Mouse (Mus musculus) stomach, embryonic 15.5 days (tissue): ENCODE results near the gene Azin2. TPM values are rescaled to one million over a fixed set of nuclear protein-coding genes. Genes with fewer than 3 reads are reported as not detected.

Experiments used
- ATAC-seq: fragments of 200-750 bp; cut with Nextera tagmentation; 2 replicates; pipeline ENCODE4 v1.8.0; 2017; ENCODE audit warnings: low read depth, moderate number of reproducible peaks, moderate TSS enrichment; ENCODE audit not compliant: insufficient read depth, low FRiP score
- H3K27ac ChIP-seq: fragments of 300-500 bp; sonication (generic); 2 replicates; pipeline ENCODE4 v1.5.1; 2015; ENCODE audit warnings: mild to moderate bottlenecking, inconsistent platforms
- H3K27me3 ChIP-seq: fragments of 300-500 bp; sonication (generic); replicated peaks from 2 replicates; pipeline ENCODE4 v1.6.1; 2015; ENCODE audit warnings: inconsistent platforms
- H3K36me3 ChIP-seq: fragments of 300-500 bp; sonication (generic); 2 replicates; pipeline ENCODE4 v1.6.1; 2015; ENCODE audit warnings: inconsistent platforms
- H3K4me1 ChIP-seq: fragments of 300-500 bp; sonication (generic); 2 replicates; pipeline ENCODE4 v1.6.1; 2015; ENCODE audit warnings: inconsistent platforms
- H3K4me2 ChIP-seq: fragments of 300-500 bp; sonication (generic); 2 replicates; pipeline ENCODE4 v1.6.1; 2015; ENCODE audit warnings: mild to moderate bottlenecking, inconsistent platforms
- H3K4me3 ChIP-seq: fragments of 300-500 bp; sonication (generic); replicated peaks from 2 replicates; pipeline ENCODE4 v1.5.1; 2015; ENCODE audit warnings: inconsistent platforms
- H3K9ac ChIP-seq: fragments of 300-500 bp; sonication (generic); 2 replicates; pipeline ENCODE4 v1.6.1; 2015; ENCODE audit warnings: inconsistent platforms
- H3K9me3 ChIP-seq: fragments of 300-500 bp; sonication (generic); 2 replicates; pipeline ENCODE4 v1.6.1; 2016; ENCODE audit warnings: inconsistent platforms
- WGBS: fragments of 180-500 bp; shearing (Covaris S2); methylation state at CpG from one replicate; pipeline ENCODE4 v1.1.7; 2015; 5-methylcytosine and 5-hydroxymethylcytosine counted together
- polyA plus RNA-seq: library from polyadenylated mRNA; unstranded; fragments of >200 nt; fragmentation: Nextera tagmentation; extraction: Ambion mirVana; gene quantifications from 2 replicates; pipeline ENCODE4 v1.2.1, GENCODE M21; 2015

The Azin2 gene
- polyA plus RNA-seq, 1 experiment from 2014 or later = 18.4 TPM

DNA sequence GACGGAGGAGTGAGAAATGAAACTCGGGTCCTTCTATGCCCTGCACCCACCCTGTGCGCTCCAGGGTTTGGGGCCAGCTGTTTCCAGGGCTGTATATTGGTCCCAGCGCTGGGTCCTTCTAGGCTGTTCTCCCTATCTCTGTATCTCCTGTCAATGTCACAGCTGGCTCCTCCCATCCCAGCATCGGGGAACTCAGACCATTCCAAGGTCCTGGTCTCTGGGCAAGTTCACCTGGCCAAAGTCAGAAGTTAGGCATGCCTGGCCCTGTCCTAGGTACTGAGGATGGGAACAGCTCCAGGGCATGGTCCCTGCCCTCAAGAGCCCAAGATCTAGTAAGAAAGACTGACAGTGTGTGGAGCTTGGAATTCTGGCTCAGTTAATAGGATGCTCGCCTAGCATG, 70.5 kb downstream of the Azin2 start:
- Histone ChIP-seq H3K36me3 (no peaks in the 10 kb centered on the region), H3K27me3 (no peaks in the 10 kb centered on the region), H3K9me3 (no peaks in the 10 kb centered on the region), H3K4me2 (no peak overlapping the region), H3K4me3 (no peak overlapping the region), H3K9ac (no peak overlapping the region), H3K27ac (no peak overlapping the region), H3K4me1 (peaks cover 3% of the 10 kb centered on the region; the same call in 1 of the 2 replicates)
- WGBS = 79% methylated on average over 6 of the region's 6 CpGs
- ATAC-seq = no peak

- Histone ChIP-seq H3K27ac (no peak overlapping the region), H3K4me3 (no peak overlapping the region), H3K9ac (no peak overlapping the region), H3K4me1 (peaks cover 4% of the 10 kb centered on the region; the same call in 1 of the 2 replicates), H3K27me3 (0 out of 2 replicates have a peak, but pooled peaks cover 2% of the 10 kb centered on the region), H3K9me3 (no peaks in the 10 kb centered on the region), H3K36me3 (no peaks in the 10 kb centered on the region), H3K4me2 (no peak overlapping the region)
- 22% methylated on average over 1 of the region's 1 CpGs for WGBS
- no peak; the same call in 1 of the 2 replicates for ATAC-seq
Observed at GRCm38 (mm10) chr4:128891157-128891556, 71.1 kb downstream of the Azin2 start.

DNA sequence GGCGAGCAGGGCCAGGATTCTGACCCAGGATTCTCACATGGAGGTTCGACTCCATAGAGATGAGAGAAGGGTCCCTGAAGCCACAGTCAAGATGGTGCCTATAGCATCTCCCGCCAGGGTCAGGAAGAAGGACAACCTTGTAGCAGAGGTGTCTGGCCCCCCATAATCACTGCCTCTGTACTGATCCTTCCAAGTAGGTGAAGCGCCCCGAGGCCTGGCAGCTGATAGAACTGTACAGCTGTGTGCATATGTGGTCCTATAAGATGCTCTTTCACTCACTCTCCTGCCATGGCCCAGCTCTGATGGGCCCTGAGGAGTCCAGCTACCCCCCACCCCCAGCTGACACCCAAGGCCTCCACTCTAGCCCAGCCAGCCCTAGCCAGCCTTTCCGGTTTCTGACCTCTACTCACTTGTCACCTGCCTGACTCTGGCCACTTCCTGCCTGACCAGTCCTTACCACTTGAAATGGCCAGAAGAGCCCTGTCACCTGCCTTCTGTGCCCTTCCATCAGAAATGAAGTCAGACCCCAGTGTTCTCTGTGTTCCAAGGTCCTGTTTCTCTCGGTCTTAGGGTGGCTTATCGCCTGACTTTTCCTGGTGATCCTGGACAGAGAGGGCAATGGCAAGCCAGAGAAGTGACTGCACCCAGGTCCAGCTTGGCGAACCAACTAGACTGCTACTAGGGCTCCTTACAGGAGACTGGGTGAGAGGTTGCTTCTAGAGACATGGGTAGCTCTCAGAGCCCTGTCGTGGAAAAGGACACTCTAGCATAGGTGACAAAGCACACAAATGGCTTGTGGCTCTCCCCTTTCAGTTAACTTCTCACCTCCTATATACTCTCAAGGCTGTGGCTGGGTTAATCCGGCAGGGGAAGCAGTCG, 72.3 kb downstream of the Azin2 start:
- no peak overlapping the region for H3K4me3 ChIP-seq
- peaks cover 4% of the 10 kb centered on the region; the same call in 1 of the 2 replicates for H3K4me1 ChIP-seq
- no peak overlapping the region for H3K27ac ChIP-seq
- ATAC-seq = no peak; the same call in 1 of the 2 replicates
- H3K9ac ChIP-seq = no peak overlapping the region
- 0 out of 2 replicates have a peak, but pooled peaks cover 2% of the 10 kb centered on the region for H3K27me3 ChIP-seq
- 77% methylated on average over 12 of the region's 12 CpGs for WGBS
- H3K36me3 ChIP-seq = no peaks in the 10 kb centered on the region
- no peaks in the 10 kb centered on the region for H3K9me3 ChIP-seq
- no peak overlapping the region for H3K4me2 ChIP-seq

DNA sequence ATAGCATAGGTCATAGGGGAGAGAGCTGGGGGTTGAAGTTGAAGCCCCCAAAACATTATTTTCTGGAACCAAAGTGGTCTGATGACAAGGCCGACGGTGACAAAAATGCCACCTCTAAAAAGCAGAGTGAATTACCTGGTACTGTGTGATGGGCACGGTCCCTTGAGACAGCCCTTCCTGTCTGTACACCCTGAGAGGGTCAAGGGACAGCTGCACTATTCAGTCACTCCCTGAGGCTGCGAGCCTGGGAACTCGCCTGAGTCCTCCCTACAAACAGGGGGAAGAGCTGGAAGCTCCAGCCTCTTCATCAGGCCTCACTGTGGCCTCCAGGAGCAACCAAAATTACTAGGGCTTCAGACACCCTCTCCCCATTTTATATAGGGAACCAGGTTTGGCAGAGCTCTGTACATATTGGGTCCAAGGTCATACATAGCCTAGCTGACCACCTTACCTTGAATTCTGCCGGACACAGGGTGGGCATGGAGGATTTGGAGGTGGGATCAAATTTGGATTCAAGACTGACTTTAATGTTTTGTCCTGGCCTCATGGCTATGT, 73.7 kb downstream of the Azin2 start:
- Histone ChIP-seq H3K36me3 (no peaks in the 10 kb centered on the region), H3K4me3 (no peak overlapping the region), H3K9me3 (no peaks in the 10 kb centered on the region), H3K27me3 (0 out of 2 replicates have a peak, but pooled peaks cover 2% of the 10 kb centered on the region), H3K27ac (no peak overlapping the region), H3K4me1 (peaks cover 8% of the 10 kb centered on the region; the same call in 1 of the 2 replicates), H3K9ac (no peak overlapping the region), H3K4me2 (no peak overlapping the region)
- 83% methylated on average over 6 of the region's 6 CpGs for WGBS
- no peak for ATAC-seq

GRCm38 (mm10) chr4:128887641-128888091, 74.6 kb downstream of the Azin2 start:
- ATAC-seq = no peak
- no peak overlapping the region for H3K4me3 ChIP-seq
- no peak overlapping the region for H3K27ac ChIP-seq
- 69% methylated on average over 9 of the region's 9 CpGs for WGBS
- no peak overlapping the region for H3K9ac ChIP-seq
- no peaks in the 10 kb centered on the region for H3K36me3 ChIP-seq
- 0 out of 2 replicates have a peak, but pooled peaks cover 2% of the 10 kb centered on the region for H3K27me3 ChIP-seq
- H3K4me1 ChIP-seq = peaks cover 10% of the 10 kb centered on the region; the same call in 1 of the 2 replicates
- no peak overlapping the region for H3K4me2 ChIP-seq
- no peaks in the 10 kb centered on the region for H3K9me3 ChIP-seq

GRCm38 (mm10) chr4:128887026-128887425, 75.2 kb downstream of the Azin2 start:
- no peak overlapping the region for H3K4me2 ChIP-seq
- H3K4me1 ChIP-seq = peaks cover 10% of the 10 kb centered on the region; the same call in 1 of the 2 replicates
- no peak for ATAC-seq
- 65% methylated on average over 10 of the region's 10 CpGs for WGBS
- H3K9me3 ChIP-seq = no peaks in the 10 kb centered on the region
- H3K27me3 ChIP-seq = 0 out of 2 replicates have a peak, but pooled peaks cover 2% of the 10 kb centered on the region
- no peaks in the 10 kb centered on the region for H3K36me3 ChIP-seq
- H3K27ac ChIP-seq = no peak overlapping the region
- H3K4me3 ChIP-seq = no peak overlapping the region
- no peak overlapping the region for H3K9ac ChIP-seq

- Histone ChIP-seq H3K4me2 (no peak overlapping the region), H3K4me3 (no peak overlapping the region), H3K27me3 (0 out of 2 replicates have a peak, but pooled peaks cover 2% of the 10 kb centered on the region), H3K27ac (no peak overlapping the region), H3K9me3 (no peaks in the 10 kb centered on the region), H3K4me1 (peaks cover 10% of the 10 kb centered on the region; the same call in 1 of the 2 replicates), H3K9ac (no peak overlapping the region), H3K36me3 (no peaks in the 10 kb centered on the region)
- no peak for ATAC-seq
- WGBS = 41% methylated on average over 5 of the region's 5 CpGs
Observed at GRCm38 (mm10) chr4:128886571-128886970, 75.7 kb downstream of the Azin2 start.

DNA sequence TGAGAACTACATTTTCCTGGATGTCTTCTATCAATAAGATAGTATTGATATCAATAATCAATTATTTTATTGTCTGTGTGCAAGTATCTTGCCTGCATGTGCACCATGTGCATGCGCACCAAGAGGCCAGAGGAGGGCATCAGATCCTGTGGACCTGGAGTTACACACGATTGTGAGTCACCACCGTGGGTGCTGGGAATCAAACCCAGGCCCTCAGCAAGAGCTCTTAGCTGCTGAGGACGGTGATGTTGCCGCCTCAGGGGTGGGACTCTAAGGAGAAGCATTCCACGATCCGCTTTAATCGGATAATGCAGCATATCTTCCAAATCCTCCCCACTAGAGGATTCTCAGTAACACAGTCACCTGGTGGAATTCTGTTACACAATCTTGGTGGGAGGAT, 76.7 kb downstream of the Azin2 start:
- WGBS = 96% methylated on average over 8 of the region's 8 CpGs
- Histone ChIP-seq H3K4me3 (no peak overlapping the region), H3K27me3 (0 out of 2 replicates have a peak, but pooled peaks cover 2% of the 10 kb centered on the region), H3K27ac (no peak overlapping the region), H3K4me1 (peaks cover 10% of the 10 kb centered on the region; the same call in 1 of the 2 replicates), H3K4me2 (no peak overlapping the region), H3K9me3 (no peaks in the 10 kb centered on the region), H3K36me3 (no peaks in the 10 kb centered on the region), H3K9ac (no peak overlapping the region)
- no peak for ATAC-seq

DNA sequence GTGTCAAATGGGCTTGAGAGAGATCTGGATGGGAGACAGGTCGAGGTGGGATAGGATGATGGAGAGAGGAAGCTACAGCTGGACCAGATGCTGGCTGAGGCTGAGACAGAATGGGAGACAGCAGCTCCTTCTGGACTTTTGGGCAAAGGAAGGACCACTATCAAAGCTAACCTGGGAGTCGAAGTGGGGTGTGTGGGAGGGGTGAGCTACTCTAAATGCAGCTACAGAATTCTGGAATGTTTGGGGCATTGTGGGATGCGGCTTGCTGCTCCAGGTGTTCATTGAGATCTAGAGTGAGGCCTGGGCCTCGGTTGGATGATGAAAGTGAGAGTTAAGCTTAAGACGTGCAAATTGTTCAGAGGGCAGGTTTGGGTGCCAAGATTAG, 77.5 kb downstream of the Azin2 start:
- Histone ChIP-seq H3K27ac (no peak overlapping the region), H3K4me3 (peak overlapping the region; percentile 72), H3K4me2 (peak overlapping the region; percentile 100), H3K27me3 (0 out of 2 replicates have a peak, but pooled peaks cover 2% of the 10 kb centered on the region), H3K4me1 (peaks cover 10% of the 10 kb centered on the region; the same call in 1 of the 2 replicates), H3K36me3 (no peaks in the 10 kb centered on the region), H3K9me3 (no peaks in the 10 kb centered on the region), H3K9ac (no peak overlapping the region)
- no peak for ATAC-seq
- WGBS = 41% methylated on average over 5 of the region's 5 CpGs

DNA sequence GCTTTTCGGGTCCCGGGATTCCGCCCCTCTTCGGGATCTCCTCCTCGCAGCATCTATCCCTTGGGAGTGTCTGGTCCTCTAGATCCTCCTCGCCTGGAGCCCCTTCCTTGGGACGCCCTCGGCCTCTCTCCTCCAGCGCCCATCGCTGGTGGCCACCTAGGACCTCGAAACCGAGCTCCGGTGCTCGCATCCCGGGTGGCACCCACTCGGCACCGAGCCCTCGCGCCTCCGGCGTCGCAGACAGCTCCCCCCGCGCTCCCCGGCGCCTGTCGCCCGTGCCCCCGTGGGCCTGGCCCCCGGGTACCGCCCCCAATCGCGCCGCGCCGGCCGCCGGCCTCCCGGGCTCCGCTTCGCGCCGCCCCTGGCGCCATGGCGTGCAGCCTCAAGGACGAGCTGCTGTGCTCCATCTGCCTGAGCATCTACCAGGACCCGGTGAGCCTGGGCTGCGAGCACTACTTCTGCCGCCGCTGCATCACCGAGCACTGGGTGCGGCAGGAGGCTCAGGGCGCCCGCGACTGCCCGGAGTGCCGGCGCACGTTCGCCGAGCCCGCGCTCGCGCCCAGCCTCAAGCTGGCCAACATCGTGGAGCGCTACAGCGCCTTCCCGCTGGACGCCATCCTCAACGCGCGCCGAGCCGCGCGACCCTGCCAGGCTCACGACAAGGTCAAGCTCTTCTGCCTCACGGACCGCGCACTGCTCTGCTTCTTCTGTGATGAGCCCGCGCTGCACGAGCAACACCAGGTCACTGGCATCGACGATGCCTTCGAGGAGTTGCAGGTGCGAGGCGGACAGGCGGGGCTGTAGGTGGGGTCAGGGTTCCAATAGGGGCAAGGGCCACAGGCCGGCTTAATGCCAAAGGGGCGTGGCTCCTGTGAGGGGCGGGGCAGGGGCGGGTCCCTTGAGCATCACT, 78.2 kb downstream of the Azin2 start:
- WGBS = under 1% methylated on average over 94 of the region's 94 CpGs
- Histone ChIP-seq H3K36me3 (no peaks in the 10 kb centered on the region), H3K27ac (peak overlapping the region; percentile 49), H3K9me3 (no peaks in the 10 kb centered on the region), H3K4me1 (peaks cover 10% of the 10 kb centered on the region; the same call in 1 of the 2 replicates), H3K4me3 (peak overlapping the region; percentile 72), H3K27me3 (0 out of 2 replicates have a peak, but pooled peaks cover 2% of the 10 kb centered on the region), H3K9ac (peak overlapping the region; percentile 45), H3K4me2 (peak overlapping the region; percentile 100)
- ATAC-seq = peak; percentile 37

- no peaks in the 10 kb centered on the region for H3K9me3 ChIP-seq
- peak within 1 kb of the TSS; percentile 100 for H3K4me2 ChIP-seq
- H3K27me3 ChIP-seq = 0 out of 2 replicates have a peak, but pooled peaks cover 2% of the 10 kb centered on the region
- H3K4me1 ChIP-seq = peaks cover 10% of the 10 kb centered on the region; the same call in 1 of the 2 replicates
- peak within 1 kb of the TSS; percentile 45 for H3K9ac ChIP-seq
- peak; percentile 82 for ATAC-seq
- H3K4me3 ChIP-seq = peak within 1 kb of the TSS; percentile 72
- peak within 1 kb of the TSS; percentile 49 for H3K27ac ChIP-seq
- H3K36me3 ChIP-seq = no peaks in the 10 kb centered on the region
- WGBS = under 1% methylated on average over 31 of the region's 37 CpGs
Observed at GRCm38 (mm10) chr4:128883379-128883781, 78.9 kb downstream of the Azin2 start, which contains the start of gene Trim62. Trim62 (plus strand) TSS chr4:128883580.
